Mouse (Mus musculus) testis, adult 2 months (tissue): ENCODE results near the gene Galk1. TPM values are rescaled to one million over a fixed set of nuclear protein-coding genes. Genes with fewer than 3 reads are reported as not detected.

Source experiments
- H3K27ac ChIP-seq: fragments of 200-500 bp; 2 replicates; pipeline ENCODE4 v1.5.1; 2012; ENCODE audit warnings: low read depth, low read length; ENCODE audit not compliant: control insufficient read depth, insufficient read depth
- H3K27me3 ChIP-seq: fragments of 200-500 bp; 2 replicates; pipeline ENCODE4 v1.6.1; 2012; ENCODE audit warnings: mild to moderate bottlenecking, low read length, moderate library complexity; ENCODE audit not compliant: control insufficient read depth, insufficient read depth
- H3K36me3 ChIP-seq: fragments of 200-500 bp; 2 replicates; pipeline ENCODE4 v1.6.1; 2012; ENCODE audit warnings: mild to moderate bottlenecking, low read length; ENCODE audit not compliant: control insufficient read depth, insufficient read depth
- H3K4me1 ChIP-seq: fragments of 200-500 bp; 2 replicates; pipeline ENCODE4 v1.6.1; 2012; ENCODE audit warnings: low read length; ENCODE audit not compliant: control insufficient read depth, insufficient read depth
- H3K4me3 ChIP-seq: fragments of 200-500 bp; 2 replicates; pipeline ENCODE4 v1.5.1; 2012; ENCODE audit warnings: low read depth, mild to moderate bottlenecking, low read length, moderate library complexity, mixed read lengths; ENCODE audit not compliant: control insufficient read depth
- CTCF ChIP-seq: fragments of 200-500 bp; IDR thresholded peaks from 2 replicates; pipeline ENCODE4 v1.5.1; 2012; ENCODE audit warnings: low read depth, mild to moderate bottlenecking, inconsistent platforms, low read length, moderate library complexity; ENCODE audit not compliant: control insufficient read depth, insufficient read depth, insufficient replicate concordance
- POLR2A ChIP-seq: fragments of 200-500 bp; IDR thresholded peaks from 2 replicates; pipeline ENCODE4 v1.6.1; 2012; ENCODE audit warnings: low read depth, mild to moderate bottlenecking, inconsistent platforms, low read length, moderate library complexity; ENCODE audit not compliant: control insufficient read depth
- polyA plus RNA-seq: library from polyadenylated mRNA; depleted of rRNA; stranded (reverse); fragments of >200 nt; gene quantifications from 2 replicates; pipeline ENCODE4 v1.2.3, GENCODE M21; 2012

The Galk1 gene
- polyA plus RNA-seq, 1 experiment = 27.8 TPM

DNA sequence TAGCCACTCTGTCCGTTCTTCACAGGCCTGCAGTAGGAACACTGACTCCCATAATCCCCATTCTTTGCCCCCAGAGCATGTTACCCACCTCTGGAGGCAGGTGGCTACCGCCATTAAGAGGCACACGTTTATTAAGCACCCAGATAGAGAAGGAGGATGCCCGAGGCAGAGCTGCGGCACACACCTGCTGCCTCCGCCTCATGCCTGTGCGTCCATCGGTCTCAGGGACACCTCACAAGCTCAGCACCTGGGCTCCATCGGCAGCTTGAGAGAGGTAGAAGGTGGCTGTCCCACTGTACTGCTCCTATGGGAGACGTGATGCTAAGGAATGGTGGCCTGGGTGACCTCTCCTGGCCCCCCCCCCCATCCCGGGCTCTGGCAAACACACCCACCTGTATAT, 4.1 kb downstream of the Galk1 start:
- no peak overlapping the region for H3K4me3 ChIP-seq

DNA sequence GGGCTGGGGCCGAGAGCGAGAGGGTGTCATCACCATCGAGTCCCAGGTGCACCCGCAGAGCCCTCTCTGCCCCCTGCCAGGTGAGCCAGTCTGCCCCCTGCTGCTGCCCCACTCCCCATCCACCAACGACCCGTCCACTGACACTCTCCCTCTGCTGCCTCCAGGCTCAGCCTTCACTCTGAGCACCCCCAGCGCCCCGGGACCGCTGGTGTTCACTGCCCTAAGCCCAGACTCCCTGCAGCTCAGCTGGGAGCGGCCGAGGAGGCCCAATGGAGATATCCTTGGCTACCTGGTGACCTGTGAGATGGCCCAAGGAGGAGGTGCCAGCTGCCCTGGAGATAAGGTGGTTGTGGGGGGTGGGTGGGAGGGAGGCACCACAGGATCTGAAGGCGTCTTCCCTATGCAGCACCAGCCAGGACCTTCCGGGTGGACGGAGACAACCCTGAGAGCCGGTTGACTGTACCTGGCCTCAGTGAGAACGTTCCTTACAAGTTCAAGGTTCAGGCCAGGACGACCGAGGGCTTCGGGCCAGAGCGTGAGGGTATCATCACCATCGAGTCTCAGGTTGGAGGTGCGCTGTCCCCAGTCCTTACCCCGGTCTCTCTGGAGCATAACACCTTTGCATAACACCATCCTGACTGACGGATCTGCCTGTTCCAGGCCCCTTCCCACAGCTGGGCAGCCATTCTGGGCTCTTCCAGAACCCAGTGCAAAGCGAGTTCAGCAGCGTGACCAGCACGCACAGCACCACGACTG, 5.2 kb downstream of the Galk1 start:
- H3K36me3 ChIP-seq = no peaks in the 10 kb centered on the region
- H3K4me1 ChIP-seq = peaks cover 13% of the 10 kb centered on the region
- no peak overlapping the region for H3K4me3 ChIP-seq
- no peak for TF ChIP-seq CTCF
- H3K27me3 ChIP-seq = no peaks in the 10 kb centered on the region
- H3K27ac ChIP-seq = no peak overlapping the region

More for the DNA sequence above, 4.1 kb downstream of the Galk1 start:
- TF ChIP-seq CTCF (no peak), POLR2A (no peak)
- H3K27me3 ChIP-seq = no peaks in the 10 kb centered on the region
- H3K4me1 ChIP-seq = peaks cover 21% of the 10 kb centered on the region
- no peaks in the 10 kb centered on the region for H3K36me3 ChIP-seq
- no peak overlapping the region for H3K27ac ChIP-seq

DNA sequence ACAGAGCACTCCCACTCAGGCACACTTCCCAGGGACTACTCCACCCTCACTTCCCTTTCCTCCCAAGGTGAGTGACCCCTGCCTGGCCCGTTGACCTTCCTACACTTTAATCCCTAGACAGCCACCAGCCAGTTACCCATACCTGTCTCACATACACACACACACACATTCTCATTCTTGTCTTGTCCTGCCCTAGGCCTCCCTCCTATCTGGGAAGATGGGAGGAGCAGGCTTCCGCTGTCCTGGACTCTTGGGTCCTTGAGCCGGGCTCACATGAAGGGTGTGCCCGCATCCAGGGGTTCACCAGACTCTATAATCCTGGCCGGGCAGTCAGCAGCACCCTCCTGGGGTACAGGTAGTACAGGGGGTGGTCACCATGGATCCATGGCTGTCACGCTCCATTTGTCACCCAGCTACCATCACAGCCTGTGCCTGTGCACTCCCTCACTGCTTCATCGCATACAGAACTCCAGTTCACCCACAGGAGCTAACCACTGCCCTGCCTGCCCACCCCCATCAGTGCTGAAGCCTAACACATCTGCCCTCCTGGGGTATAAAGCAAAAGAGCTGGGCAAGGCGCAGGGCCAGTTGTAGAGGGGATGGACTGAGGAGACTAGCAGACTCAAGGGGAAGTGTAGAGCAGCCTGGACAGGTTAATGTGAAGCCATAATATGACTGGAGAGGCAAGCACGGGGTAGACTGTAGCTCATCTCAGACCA, 6.7 kb downstream of the Galk1 start:
- Histone ChIP-seq H3K36me3 (no peaks in the 10 kb centered on the region), H3K27me3 (no peaks in the 10 kb centered on the region), H3K4me3 (no peak overlapping the region), H3K27ac (no peak overlapping the region), H3K4me1 (peaks cover 10% of the 10 kb centered on the region)
- TF ChIP-seq POLR2A (no peak), CTCF (no peak)

DNA sequence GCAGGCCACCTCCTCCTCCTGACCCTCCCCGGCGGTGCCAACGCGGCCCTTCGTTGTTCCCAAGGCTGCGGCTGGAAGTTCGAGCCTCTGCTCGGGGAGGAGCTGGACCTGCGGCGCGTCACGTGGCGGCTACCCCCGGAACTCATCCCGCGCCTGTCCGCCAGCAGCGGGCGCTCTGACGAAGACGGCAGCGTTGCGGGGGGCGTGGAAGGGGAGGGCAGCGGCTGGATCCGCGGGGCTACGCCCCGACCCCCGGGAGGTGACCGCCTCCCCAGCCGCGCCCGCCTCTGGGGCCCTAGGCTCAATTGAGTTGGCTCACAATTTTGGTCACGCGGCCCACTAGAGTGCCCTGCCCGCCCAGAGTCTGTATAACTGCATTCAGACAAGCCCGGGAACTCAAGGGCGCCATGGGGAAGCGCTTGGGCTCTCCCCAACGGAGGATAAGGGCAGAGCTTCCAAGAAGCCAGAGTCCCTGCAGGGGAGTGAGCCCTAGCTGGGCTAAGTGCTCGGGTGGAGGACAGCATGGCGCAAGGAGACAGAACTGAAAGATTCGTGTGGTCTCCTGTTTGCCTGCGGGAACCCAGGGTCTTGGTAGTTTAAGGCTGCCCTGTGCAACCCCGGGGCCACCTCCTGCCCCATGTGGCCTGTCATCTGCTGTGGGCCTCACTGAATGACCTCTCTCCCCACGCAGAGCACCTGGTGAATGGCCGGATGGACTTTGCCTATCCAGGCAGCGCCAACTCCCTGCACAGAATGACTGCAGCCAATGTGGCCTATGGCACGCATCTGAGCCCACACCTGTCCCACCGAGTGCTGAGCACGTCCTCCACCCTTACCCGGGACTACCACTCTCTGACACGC, 7.4 kb downstream of the Galk1 start:
- Histone ChIP-seq H3K27me3 (no peaks in the 10 kb centered on the region), H3K27ac (no peak overlapping the region), H3K4me3 (peak overlapping the region; percentile 42), H3K4me1 (peaks cover 10% of the 10 kb centered on the region), H3K36me3 (no peaks in the 10 kb centered on the region)
- TF ChIP-seq POLR2A = no peak; the same call in 1 of the 2 replicates
- TF ChIP-seq CTCF = peak; percentile 25; the same call in 1 of the 2 replicates

DNA sequence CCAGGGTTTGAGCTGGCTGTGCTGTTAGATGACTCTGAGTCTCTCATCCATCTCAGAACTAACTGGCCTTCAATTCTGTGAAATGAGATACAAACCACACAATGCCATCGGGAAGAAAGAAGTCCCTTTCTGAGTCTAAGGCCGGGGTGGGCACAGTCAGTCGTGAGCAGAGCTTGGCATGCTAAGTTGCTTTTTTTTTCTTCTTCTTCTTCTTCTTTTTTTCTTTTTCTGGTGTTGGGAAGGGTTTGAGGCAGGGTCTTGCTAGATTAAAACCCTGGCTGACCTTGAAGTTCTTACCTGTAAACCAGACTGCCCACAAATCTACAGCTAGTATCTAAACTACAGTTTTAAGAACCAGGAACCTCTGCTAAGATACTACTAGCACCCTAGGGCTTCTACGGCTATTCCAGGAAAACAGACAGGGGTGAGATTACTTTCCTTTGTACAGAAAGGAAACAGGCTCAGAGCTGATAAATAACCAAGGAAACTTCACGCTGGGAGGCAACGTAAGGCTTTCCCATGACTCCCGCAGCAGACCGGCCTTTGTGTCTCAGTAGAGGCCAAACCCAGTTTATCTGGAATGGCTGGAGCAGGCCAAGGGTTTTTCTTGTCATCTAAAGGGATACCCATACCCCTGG, 8.2 kb downstream of the Galk1 start:
- Histone ChIP-seq H3K27ac (no peak overlapping the region), H3K4me1 (peaks cover 12% of the 10 kb centered on the region), H3K4me3 (peak overlapping the region; percentile 42), H3K36me3 (no peaks in the 10 kb centered on the region), H3K27me3 (no peaks in the 10 kb centered on the region)
- TF ChIP-seq POLR2A (no peak), CTCF (no peak)

DNA sequence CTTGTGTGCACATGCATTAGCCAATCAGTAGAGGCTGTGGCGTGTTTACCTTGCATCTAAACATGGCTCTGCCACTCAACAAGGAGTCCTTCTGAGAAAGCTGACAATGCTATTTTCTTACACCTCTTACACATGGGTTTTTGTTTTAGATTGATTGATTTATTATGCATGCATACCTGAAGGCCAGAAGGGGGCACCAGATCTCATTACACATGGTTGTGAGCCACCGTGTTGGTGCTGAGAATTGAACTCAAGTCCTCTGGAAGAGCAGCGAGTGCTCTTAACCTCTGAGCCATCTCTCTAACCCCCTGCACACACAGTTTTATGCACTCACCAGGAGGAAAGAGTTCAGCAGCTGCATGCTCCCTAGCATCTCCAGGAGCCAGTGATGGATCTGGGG, 9.6 kb downstream of the Galk1 start:
- TF ChIP-seq CTCF = no peak
- no peak for TF ChIP-seq POLR2A
- Histone ChIP-seq H3K27me3 (no peaks in the 10 kb centered on the region), H3K4me1 (peaks cover 12% of the 10 kb centered on the region), H3K4me3 (no peak overlapping the region), H3K27ac (no peak overlapping the region), H3K36me3 (no peaks in the 10 kb centered on the region)
